Mouse (Mus musculus) hindbrain, embryonic 11.5 days (tissue): ENCODE data around the gene Trim33. TPM values are rescaled to one million over a fixed set of nuclear protein-coding genes. Genes with fewer than 3 reads are reported as not detected.

ENCODE experiments used
- ATAC-seq: fragments of 200-750 bp; cut with Nextera tagmentation; 2 replicates; pipeline ENCODE4 v1.8.0; 2017; ENCODE audit warnings: mild to moderate bottlenecking, moderate TSS enrichment, moderate library complexity; ENCODE audit not compliant: low FRiP score
- DNase-seq: peaks from one replicate; pipeline ENCODE4 v3.0.0-alpha.2; 2015; ENCODE audit warnings: low spot score
- H3K27ac ChIP-seq: fragments of 300-500 bp; sonication (generic); 2 replicates; pipeline ENCODE4 v1.5.1; 2014; ENCODE audit warnings: mild to moderate bottlenecking, low read depth, low read length
- H3K27me3 ChIP-seq: fragments of 300-500 bp; sonication (generic); 2 replicates; pipeline ENCODE4 v1.6.1; 2014; ENCODE audit warnings: mild to moderate bottlenecking, low read length, moderate library complexity, mixed read lengths; ENCODE audit not compliant: control insufficient read depth, insufficient read depth
- H3K36me3 ChIP-seq: fragments of 300-500 bp; sonication (generic); 2 replicates; pipeline ENCODE4 v1.6.1; 2014; ENCODE audit warnings: mild to moderate bottlenecking, low read length, moderate library complexity, mixed read lengths; ENCODE audit not compliant: control insufficient read depth, insufficient read depth
- H3K4me1 ChIP-seq: fragments of 300-500 bp; sonication (generic); replicated peaks from 2 replicates; pipeline ENCODE4 v1.6.1; 2014; ENCODE audit warnings: low read length, mixed read lengths; ENCODE audit not compliant: control insufficient read depth, insufficient read depth
- H3K4me2 ChIP-seq: fragments of 300-500 bp; sonication (generic); replicated peaks from 2 replicates; pipeline ENCODE4 v1.6.1; 2014; ENCODE audit warnings: mild to moderate bottlenecking, low read depth, low read length
- H3K4me3 ChIP-seq: fragments of 300-500 bp; sonication (generic); 2 replicates; pipeline ENCODE4 v1.5.1; 2014; ENCODE audit warnings: low read depth, low read length
- H3K9ac ChIP-seq: fragments of 300-500 bp; sonication (generic); 2 replicates; pipeline ENCODE4 v1.6.1; 2014; ENCODE audit warnings: low read depth, low read length
- H3K9me3 ChIP-seq: fragments of 300-500 bp; sonication (generic); 2 replicates; pipeline ENCODE4 v1.6.1; 2016; ENCODE audit warnings: low read length; ENCODE audit not compliant: control insufficient read depth
- WGBS: fragments of 180-500 bp; shearing (Covaris S2); extraction: QIAGEN DNeasy Blood & Tissue Kit; methylation state at CpG from one replicate; pipeline ENCODE4 v1.1.7; 2014; 5-methylcytosine and 5-hydroxymethylcytosine counted together
- polyA plus RNA-seq: library from polyadenylated mRNA; unstranded; fragments of >200 nt; fragmentation: Nextera tagmentation; extraction: Ambion mirVana; gene quantifications from 2 replicates; pipeline ENCODE4 v1.2.1, GENCODE M21; 2014

Trim33 gene
- polyA plus RNA-seq, 1 experiment from 2014 or later = 35.8 TPM

- H3K4me2 ChIP-seq = no peak overlapping the region
- no peak overlapping the region for H3K27ac ChIP-seq
- no peak overlapping the region for H3K4me3 ChIP-seq
- no peaks in the 10 kb centered on the region for H3K27me3 ChIP-seq
- H3K4me1 ChIP-seq = no peaks in the 10 kb centered on the region
- DNase-seq (no peak), ATAC-seq (no peak)
- peaks cover 7% of the 10 kb centered on the region; the same call in 1 of the 2 replicates for H3K36me3 ChIP-seq
- no peaks in the 10 kb centered on the region for H3K9me3 ChIP-seq
- 71% methylated on average over 1 of the region's 1 CpGs for WGBS
- H3K9ac ChIP-seq = no peak overlapping the region
These were observed 56.3 kb downstream of the Trim33 start for GRCm38 (mm10) chr3:103335371-103335770.

GRCm38 (mm10) chr3:103346658-103347057 is 67.6 kb downstream of the Trim33 start:
- no peak for DNase-seq
- Histone ChIP-seq H3K36me3 (0 out of 2 replicates have a peak, but pooled peaks cover 3% of the 10 kb centered on the region), H3K4me2 (no peak overlapping the region), H3K4me1 (no peaks in the 10 kb centered on the region), H3K27ac (no peak overlapping the region), H3K27me3 (no peaks in the 10 kb centered on the region), H3K9me3 (no peaks in the 10 kb centered on the region), H3K9ac (no peak overlapping the region), H3K4me3 (no peak overlapping the region)
- ATAC-seq = no peak
- 97% methylated on average over 2 of the region's 2 CpGs for WGBS

GRCm38 (mm10) chr3:103353518-103353917 is 74.4 kb downstream of the Trim33 start:
- Histone ChIP-seq H3K4me3 (no peak overlapping the region), H3K27me3 (no peaks in the 10 kb centered on the region), H3K36me3 (no peaks in the 10 kb centered on the region), H3K9ac (no peak overlapping the region), H3K9me3 (no peaks in the 10 kb centered on the region), H3K27ac (no peak overlapping the region), H3K4me1 (no peaks in the 10 kb centered on the region), H3K4me2 (no peak overlapping the region)
- WGBS = 94% methylated on average over 5 of the region's 5 CpGs
- no peak for DNase-seq
- no peak for ATAC-seq

GRCm38 (mm10) chr3:103354041-103354440 is 74.9 kb downstream of the Trim33 start:
- H3K4me2 ChIP-seq = no peak overlapping the region
- H3K4me1 ChIP-seq = no peaks in the 10 kb centered on the region
- H3K9ac ChIP-seq = no peak overlapping the region
- WGBS = 94% methylated on average over 2 of the region's 2 CpGs
- H3K36me3 ChIP-seq = 0 out of 2 replicates have a peak, but pooled peaks cover 3% of the 10 kb centered on the region
- H3K27me3 ChIP-seq = no peaks in the 10 kb centered on the region
- no peak for ATAC-seq
- DNase-seq = no peak
- H3K9me3 ChIP-seq = no peaks in the 10 kb centered on the region
- H3K4me3 ChIP-seq = no peak overlapping the region
- no peak overlapping the region for H3K27ac ChIP-seq

GRCm38 (mm10) chr3:103361150-103361549 is 82.1 kb downstream of the Trim33 start:
- WGBS = 85% methylated on average over 7 of the region's 7 CpGs
- no peak for DNase-seq

GRCm38 (mm10) chr3:103364182-103364945 is 85.3 kb downstream of the Trim33 start:
- no peaks in the 10 kb centered on the region for H3K4me1 ChIP-seq
- H3K36me3 ChIP-seq = no peaks in the 10 kb centered on the region
- H3K27me3 ChIP-seq = no peaks in the 10 kb centered on the region
- H3K4me3 ChIP-seq = no peak overlapping the region
- ATAC-seq (no peak), DNase-seq (no peak)
- 87% methylated on average over 11 of the region's 11 CpGs for WGBS
- no peak overlapping the region for H3K27ac ChIP-seq
- H3K4me2 ChIP-seq = no peak overlapping the region
- H3K9ac ChIP-seq = no peak overlapping the region
- H3K9me3 ChIP-seq = no peaks in the 10 kb centered on the region

More at GRCm38 (mm10) chr3:103361150-103361549, 82.1 kb downstream of the Trim33 start:
- ATAC-seq = no peak
- Histone ChIP-seq H3K27me3 (no peaks in the 10 kb centered on the region), H3K36me3 (0 out of 2 replicates have a peak, but pooled peaks cover 3% of the 10 kb centered on the region), H3K4me1 (no peaks in the 10 kb centered on the region), H3K9me3 (no peaks in the 10 kb centered on the region), H3K4me3 (no peak overlapping the region), H3K4me2 (no peak overlapping the region), H3K9ac (no peak overlapping the region), H3K27ac (no peak overlapping the region)

GRCm38 (mm10) chr3:103367176-103367970 is 88.3 kb downstream of the Trim33 start:
- ATAC-seq (no peak), DNase-seq (no peak)
- H3K4me3 ChIP-seq = no peak overlapping the region
- 86% methylated on average over 11 of the region's 11 CpGs for WGBS
- H3K9me3 ChIP-seq = no peaks in the 10 kb centered on the region
- H3K4me1 ChIP-seq = no peaks in the 10 kb centered on the region
- no peak overlapping the region for H3K27ac ChIP-seq
- H3K9ac ChIP-seq = no peak overlapping the region
- H3K4me2 ChIP-seq = no peak overlapping the region
- no peaks in the 10 kb centered on the region for H3K36me3 ChIP-seq
- no peaks in the 10 kb centered on the region for H3K27me3 ChIP-seq

- Histone ChIP-seq H3K9me3 (no peaks in the 10 kb centered on the region), H3K4me2 (no peak overlapping the region), H3K4me3 (no peak overlapping the region), H3K36me3 (no peaks in the 10 kb centered on the region), H3K27me3 (no peaks in the 10 kb centered on the region), H3K27ac (no peak overlapping the region), H3K4me1 (no peaks in the 10 kb centered on the region), H3K9ac (no peak overlapping the region)
- DNase-seq (no peak), ATAC-seq (no peak)
- WGBS = 95% methylated on average over 3 of the region's 3 CpGs
These were observed 89.6 kb downstream of the Trim33 start for GRCm38 (mm10) chr3:103368731-103369130.
